Mouse (Mus musculus) urinary bladder, postnatal 10 days (tissue): ENCODE data around the gene Dync1li2.

Experiments used
- DNase-seq: peaks from one replicate; pipeline ENCODE4 v3.0.0; 2022; ENCODE audit warnings: low spot score

The Dync1li2 gene

DNA sequence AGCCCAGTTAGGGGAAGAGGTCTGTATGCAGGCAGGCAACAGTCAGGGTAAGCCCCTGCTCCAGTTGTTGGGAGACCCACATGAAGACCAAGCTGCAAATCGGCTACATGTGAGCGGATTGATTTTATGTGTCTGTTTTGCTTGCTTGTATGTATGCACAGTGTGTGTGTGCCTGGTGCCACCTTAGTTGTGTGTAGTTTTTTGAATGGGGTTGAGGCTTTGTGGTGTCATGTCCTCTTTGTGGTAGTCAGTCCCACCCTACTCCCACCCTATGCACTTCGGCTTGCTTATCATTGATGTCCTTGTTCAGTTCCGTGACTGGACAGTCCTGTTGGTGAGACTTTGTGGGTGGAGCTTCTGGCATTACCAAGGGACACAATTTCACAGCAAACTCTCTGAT, 29.1 kb downstream of the Dync1li2 start:
- DNase-seq, result no peak

DNA sequence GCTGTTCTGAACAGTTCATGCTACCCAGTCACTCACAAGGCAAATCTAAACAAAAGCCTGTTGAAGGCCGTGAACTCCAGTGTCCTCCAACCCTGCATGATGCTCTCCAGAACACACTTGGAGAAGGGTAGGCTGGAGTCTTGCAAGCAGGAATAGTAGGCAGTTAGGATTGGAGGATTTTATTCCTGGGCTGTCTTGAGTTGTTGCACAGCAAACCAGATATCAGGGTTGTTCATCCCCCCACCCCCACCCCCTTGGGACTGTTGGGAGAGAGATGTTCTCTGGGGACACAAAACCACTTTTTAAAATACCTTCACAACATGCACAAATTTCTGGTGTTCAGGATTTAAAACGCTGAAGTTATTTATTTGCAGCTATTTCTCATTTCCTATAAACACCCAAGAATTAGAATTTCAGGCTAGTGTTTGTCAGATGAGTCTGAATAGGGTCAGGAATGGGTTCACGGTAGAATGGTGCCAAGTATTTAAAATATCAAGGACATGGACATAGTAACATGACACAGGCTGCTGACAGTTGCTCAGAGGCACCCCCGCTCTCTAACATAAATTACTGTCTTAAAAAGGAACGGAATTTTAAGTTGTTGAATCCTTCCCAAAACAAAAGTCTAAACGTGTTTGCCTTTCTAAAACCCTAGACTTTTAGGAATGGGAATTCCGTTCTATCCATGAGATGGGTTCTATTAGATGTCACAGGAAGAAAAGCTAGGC, 29.9 kb downstream of the Dync1li2 start:
- DNase-seq, result no peak

DNA sequence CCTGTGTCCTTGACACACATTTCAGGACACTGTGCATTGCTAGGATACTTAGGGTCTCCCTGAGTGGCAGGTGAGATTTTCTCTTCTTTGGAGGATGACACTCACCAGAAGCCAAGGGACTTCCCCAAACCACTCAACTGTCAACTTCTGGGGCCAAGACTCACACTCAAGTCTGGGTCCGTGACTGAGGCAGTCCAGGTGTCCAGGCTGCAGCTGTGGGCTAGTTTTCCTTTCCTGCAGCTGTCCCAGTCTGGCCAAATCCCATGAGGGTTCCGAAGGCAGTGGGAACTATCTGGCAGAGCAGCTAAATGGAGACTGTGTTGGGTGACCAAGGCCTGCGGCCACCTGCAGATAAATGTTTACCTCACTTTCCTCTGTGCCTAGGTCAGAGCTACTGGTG, 30.9 kb downstream of the Dync1li2 start:
- no peak for DNase-seq

DNA sequence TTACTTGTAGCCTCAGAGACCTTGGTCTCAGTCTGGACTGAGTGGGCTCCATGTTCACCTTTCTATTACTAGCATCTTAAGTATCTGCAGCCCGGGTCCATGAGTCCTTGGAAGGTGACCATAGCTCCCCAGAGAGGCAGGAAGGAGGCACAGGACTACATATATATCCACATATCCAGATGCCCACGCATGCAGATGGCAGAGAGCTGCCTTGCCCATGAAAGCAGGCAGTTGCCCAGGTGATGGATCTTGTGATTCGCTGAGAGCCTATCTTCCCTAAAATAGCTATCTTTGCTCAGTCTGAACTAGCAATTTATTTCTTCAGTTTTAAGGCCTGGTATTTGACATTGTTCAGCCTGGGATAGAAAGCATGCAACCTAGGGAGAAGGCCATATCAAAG, 31.4 kb downstream of the Dync1li2 start:
- no peak for DNase-seq

DNA sequence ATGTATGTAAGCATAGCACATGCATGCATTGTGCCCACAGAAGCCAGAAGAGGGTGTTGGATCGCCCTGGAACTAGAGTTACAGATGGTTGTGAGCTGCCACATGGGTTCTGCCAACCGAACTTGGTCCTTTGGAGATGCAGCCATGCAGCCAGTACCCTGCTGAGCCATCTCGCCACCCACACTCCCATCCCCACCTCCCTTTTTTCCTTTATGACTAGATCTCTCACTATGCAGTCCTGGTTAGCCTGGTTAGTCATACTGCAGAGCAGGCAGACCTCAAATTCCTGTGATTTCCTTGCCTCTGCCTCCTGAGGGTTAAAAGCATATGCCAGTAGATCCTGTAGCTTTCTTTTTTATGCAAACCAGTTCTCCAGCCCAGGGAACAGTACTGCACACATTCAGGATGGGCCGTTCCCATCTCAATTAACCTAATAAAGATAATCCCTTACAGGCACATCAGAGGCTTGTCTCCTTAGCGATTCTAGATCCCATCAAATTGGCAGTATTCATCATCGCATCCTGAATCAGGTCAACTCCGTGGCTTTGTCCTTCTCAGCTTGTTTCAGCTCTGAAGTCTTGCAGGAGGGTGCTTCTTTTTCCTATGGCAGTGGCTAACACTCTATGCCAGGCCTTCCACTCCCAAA, 32.1 kb downstream of the Dync1li2 start:
- no peak for DNase-seq

DNA sequence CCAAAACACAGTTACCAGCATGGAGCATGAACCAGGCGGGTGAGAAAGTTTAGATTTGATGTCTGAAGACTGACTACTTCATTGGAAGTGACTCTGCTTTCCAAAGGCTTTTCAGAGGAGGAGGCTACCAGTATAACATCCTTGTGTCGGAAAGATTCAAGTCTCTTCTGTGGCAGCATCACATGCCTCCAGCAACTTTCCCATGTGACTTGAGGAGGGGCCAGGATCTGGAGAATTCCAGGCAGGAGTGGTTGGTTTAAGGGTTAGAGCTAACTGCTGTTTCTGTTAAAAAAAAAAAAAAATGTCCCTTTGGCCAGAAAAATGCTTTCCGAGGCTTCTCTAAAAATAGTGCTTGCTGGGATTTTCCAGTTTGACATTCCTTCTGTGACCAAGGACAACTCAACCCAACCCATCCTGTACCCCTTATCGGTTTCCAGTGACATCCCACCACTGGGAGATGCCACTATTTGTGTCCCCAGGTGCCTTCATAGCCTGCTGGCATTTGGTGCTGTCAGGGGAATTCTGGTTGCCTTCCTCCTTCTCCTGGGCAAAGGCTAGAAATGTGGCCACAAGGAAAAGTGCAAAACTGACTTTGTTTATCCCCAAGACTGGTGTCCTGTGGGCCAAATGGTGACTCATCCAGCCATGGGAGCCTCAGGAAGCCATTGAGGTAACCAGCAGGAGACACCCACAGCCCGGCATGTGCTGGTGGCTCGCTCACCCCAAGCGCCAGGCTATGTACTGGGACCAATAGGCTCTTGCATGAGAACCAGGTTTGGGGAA, 34.3 kb downstream of the Dync1li2 start:
- no peak for DNase-seq

DNA sequence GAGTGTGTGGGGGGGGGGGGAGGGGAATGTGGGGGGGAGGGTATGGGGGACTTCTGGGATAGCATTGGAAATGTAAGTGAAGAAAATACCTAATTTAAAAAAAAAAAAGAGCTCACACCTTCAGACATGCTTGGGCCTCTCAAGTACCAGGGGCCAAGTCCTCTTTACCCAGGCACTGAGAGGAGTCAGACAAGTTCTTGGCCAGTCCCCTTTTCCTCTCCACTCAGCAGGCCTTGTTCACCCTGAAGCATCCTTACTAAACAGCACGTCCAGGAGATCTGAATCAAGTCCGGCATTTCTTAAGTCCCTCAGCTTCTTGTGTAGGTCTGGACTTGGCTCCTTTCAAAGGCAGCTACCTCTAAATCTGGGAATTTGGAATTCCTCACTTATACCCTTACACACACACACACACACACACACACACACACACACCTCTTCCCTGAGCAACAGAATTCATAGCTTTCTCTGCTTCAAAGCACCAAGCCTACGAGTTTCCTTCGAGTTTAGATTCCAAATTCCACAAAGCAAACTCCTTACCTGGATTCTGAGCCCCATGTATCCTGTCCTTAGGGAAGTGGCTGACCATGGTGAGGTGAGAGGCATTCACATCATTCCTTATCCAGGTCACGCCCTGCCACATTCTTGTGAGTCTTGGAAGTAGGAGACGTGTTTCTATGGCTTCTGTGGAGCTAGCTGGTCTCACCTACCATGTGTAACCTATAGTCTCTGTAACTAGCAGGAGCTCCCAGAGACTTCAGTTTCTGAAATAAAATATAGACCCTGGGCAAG, 36.3 kb downstream of the Dync1li2 start:
- no peak for DNase-seq

DNA sequence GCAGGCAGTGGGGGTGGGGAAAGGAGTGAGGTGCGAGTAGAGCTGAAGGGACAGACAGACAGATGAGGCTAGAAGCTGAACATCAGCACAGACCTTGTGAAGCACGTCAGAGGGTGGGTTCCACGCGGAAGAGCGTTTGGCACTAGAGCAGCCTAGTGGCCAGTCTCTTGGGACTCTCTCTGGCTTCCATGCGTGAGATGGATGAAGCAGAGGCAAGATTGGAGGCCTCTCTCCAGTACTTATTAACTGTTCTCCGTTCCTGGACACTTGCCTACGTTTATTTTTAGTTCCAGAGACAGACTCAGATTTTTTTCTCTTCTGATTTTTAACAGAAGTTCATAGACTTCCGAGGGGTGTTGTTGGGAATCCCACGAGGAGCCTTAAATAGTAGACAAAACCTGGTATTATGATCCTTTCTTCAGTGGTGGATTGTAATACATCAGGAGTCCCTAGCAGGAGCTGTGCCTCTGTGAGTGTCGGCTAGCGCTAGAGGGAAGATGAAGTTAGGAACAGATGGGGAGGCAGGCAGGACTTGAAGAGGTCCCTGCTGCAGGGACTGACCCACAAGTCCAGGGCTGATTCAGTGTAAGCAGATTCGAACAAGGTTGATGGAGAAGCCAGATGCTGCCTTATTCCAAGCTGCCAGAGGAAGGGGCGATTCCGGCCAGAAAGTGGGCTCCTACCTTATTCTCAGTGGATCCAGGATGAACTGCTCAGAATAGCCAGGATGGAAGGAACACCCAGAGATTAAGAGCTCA, 37.2 kb downstream of the Dync1li2 start:
- DNase-seq, result no peak

DNA sequence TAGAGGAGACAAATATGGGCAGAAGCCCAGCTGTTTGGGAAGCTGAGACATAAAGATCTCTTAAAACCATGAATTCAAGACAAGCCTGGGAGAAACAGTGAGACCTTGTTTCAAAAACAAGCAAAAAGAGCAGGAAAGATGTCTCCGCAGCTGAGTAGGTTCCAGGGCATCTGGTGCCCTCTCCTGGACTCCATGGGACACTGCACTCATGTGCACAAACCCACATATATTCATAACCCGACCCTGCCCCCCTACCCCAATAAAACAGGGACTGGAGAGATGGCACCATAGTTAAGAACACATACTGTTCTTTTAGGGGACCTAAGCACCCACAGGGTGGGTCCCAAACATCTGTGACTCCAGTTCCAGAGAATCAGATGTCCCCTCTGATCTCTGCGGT, 39.3 kb downstream of the Dync1li2 start:
- no peak for DNase-seq

DNA sequence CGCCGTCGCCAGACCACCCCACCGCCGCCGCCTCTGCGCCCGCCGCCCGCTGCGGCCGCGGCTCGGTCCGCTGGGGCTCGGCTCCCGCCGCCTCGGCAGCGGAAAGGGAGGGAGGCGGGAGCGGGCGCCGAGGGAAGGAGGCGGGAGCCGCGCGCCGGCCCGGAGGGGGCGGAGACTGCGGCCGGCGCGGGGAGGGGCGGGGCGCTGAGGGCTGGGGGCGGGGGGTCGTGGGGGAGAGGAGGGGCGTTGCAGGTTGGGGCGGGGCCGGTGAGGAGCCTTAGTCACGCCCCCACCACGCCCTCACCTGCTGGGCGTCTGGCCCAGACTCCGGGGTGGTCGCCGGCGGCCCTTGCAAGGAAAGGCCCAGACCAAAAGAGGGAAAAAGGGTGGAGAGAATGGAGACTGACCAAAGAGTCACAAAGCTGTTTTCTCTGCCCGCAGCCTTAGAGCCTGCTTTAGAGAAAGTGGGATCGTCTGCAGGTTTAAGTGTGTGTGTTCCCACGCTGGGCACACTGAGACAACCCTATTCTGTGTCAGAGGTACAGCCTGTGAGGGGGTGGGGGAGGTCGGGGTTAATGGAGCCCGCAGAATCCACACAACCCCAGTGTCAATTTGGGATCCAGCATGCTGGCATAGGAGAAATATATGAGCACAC, 47.0 kb downstream of the Dync1li2 start, which contains the start of gene Cmtm4:
Gene Cmtm4 (minus strand): TSS at position 105 of the 655 bp plus-strand sequence.
- DNase-seq, result no peak

DNA sequence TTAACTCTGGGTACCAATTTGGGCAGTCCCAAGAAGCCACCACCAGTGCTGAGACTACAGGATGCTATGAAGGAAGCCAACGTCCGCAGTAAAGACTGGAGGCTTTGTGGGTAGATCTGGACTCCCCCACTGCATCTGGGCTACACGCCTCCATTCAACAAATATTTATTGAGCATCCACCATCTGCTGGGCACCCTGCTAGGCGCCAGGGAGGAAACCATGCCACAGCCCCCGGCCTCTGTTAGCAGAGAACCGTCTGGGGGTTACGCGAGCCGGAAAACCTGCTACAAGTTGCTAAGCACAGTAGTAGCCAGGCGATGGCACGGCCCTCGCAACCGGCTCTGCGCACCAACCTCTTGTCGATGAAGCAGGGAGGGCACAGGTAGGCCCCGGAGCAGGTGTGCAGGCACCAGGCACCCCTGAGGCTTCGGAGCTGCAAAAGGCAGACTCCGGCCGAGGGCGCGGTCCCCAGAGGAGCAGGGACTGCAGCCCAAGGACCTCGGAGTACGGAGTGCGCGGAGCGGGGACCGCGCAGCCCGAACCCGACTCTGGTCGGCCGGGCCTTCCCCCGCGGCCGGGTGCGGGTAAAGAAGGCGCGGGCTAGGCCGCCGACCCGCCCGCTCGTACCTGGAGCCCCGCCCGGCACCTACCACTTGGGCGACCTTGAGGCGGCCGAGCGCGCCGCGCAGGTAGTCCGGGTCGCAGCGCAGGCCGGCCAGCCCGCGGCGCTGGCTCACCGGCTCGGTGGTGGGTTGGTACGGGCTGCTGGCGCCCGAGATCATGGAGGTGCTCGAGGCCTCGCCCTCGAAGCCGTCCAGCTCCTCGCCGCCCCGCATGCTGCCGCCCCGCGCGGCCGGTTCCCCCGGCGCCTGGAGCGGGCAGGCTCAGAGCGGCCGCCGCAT, 47.8 kb downstream of the Dync1li2 start:
- DNase-seq, result no peak

DNA sequence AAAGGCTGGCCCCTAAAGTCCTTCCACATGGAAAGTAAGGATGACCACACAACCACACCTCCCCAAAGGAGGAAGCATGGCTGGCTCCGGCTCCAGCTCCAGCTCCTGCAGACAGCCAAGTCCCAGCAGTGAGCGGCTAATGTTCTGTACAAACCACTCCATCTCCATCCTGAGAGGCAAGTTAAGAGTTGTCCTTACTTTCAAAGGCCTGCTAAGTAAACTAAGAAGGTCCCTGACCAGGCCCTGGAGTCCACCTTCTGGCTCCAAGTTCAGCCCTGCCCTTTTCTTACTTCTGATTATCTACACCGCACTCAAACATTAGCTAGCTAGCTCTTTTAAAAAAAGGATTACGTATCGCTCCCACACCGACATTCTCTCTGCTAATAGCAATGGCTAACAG, 49.1 kb downstream of the Dync1li2 start:
- no peak for DNase-seq

DNA sequence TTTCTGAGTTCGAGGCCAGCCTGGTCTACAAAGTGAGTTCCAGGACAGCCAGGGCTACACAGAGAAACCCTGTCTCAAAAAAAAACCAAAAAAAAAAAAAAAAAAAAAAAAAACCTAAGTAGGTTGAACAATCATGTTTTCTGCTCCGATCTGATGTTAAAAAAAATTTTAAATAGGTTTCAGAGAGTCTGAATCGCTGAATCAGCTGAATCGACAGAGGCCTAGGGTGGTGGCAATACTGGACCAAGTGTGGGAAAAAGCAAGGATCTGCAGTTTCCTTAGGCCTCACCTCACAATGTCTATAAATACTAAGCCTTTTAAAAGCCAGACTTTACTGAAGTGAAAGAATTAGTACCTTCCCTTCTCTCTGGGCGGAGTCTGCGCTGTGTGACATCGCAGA, 49.7 kb downstream of the Dync1li2 start:
- DNase-seq, result no peak

DNA sequence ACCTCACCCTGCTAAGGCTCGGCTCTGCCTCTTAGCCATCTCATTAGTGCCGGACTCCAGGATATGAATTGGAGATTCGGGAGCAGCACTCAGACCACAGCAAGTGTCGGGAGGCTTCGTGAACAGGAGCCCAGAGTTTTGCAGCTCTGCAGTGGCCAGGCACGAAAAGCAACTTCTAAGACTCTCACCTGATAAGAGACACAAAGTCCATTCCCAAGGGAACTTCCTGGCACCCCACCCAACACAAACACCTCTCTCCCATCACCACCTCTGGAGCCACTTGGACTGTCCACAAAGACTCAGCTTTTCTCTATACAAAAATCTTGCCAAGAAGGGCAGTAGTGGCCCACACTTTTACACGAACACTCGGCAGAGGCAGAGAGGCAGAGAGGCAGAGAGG, 52.6 kb downstream of the Dync1li2 start:
- no peak for DNase-seq

DNA sequence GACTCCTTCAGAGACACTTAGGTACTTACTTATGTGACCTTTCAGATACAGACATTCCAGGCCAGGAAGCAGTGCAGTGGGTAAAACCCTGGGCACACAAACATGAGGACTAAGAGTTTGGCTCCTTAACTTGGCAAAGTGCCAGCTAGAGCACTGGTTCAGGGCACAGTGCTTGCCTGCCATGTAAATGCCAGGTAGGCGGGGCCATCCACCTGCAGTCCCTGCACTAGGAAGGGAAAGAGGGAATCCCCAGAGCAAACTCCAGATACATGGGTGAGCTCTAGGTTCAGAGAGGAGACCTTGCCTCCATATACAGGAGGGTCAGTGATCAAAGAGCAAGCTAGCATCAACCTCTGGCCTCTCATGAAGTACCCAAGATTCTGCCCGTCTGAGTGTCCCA, 54.9 kb downstream of the Dync1li2 start:
- no peak for DNase-seq

DNA sequence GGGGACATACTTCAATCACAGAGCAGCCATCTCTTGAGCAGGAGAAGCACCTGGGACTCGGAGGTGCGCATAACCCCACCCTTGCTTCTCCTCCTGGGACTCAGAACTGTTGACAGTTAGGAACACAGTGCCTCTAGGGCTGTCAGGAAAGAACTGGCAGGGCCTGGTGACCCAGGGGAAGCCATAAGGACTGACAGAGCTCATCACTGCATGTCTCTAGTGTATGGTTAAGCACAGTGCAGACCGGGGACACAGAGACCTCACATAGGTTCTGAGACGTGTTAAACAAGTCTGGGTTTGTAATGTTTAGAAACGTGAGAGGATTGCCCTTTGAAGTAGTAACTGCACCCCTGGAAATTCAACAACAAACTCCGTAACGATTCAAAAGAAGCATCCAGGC, 55.3 kb downstream of the Dync1li2 start:
- no peak for DNase-seq

DNA sequence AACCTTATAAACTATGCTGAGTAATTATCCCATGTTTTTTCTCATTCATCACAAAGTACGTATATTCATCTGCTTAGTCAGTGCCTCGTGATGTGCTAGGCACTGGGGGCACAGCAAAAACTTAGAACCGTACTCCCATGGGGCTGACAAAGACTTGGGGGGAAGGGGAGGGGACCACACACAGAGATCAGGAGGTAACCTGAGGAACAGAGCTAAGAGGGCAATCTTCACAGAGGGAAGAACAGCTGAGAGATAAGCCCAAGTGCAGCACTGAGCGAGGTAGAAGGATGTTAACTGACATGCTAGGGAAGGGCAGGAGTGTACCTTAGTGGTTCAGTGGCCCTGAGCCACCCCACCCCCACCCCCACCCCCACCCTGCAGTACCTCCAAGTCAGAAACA, 56.2 kb downstream of the Dync1li2 start:
- no peak for DNase-seq

DNA sequence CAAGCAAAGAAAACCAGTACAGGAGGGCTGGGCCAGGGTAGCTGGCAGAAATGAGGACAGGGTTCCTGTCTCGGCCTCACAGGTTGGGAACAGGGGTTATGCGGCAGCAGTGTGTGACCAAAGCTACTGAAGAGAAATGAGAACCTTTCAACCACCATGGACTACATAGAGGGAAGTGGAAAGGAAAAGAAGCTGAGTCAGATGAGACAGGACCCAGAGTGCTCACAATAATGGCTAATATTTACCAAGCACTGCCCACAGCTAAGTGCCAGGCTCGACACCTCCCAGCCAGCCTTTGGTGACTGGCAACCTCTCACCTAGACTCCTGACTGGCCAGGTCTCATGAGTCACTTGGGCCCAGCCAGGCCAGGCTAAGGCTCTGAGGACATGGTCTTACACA, 58.9 kb downstream of the Dync1li2 start:
- no peak for DNase-seq

DNA sequence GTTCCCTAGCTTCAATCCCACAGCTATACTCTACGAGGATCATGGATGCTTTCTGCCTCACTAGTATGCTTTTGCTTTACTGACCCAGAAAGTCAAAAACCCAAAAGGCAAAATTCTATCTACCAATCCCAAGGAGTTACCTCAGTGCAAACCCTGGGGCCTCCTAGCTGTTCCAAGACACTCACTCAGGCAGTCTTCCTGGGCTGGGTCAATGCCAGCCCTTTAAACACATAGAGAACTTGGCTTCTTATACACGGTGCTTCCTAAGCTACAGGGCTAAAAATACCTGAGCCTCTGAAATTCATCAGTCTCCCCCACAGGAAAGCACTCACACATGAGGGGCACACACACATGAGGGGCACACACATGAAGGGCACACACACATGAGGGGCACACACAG, 59.6 kb downstream of the Dync1li2 start:
- DNase-seq, result no peak

DNA sequence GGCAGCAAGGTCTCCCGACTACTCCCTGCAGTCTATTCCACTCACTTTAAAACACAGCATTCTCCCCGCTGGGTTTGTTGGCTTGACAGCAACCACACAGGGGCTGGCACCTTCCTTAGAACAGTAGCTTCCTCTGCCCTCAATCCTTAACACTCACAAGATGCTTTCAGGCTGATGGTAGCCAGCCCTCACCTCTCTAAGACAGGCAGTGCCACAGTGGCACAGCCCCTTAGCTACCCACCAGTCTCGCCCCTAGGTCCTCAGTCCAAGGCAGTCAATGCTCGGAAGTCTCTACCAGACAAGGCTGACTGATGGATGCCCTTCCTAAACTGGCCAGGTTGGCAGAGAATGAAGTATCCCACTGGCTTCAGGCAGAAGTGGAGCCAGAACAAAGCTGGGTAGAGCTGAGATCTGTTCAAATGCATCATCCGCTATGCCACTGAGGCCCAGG, 61.9 kb downstream of the Dync1li2 start:
- no peak for DNase-seq
